Mouse (Mus musculus): Measurements from ENCODE around the gene Cabp1.

Cabp1 gene

DNA sequence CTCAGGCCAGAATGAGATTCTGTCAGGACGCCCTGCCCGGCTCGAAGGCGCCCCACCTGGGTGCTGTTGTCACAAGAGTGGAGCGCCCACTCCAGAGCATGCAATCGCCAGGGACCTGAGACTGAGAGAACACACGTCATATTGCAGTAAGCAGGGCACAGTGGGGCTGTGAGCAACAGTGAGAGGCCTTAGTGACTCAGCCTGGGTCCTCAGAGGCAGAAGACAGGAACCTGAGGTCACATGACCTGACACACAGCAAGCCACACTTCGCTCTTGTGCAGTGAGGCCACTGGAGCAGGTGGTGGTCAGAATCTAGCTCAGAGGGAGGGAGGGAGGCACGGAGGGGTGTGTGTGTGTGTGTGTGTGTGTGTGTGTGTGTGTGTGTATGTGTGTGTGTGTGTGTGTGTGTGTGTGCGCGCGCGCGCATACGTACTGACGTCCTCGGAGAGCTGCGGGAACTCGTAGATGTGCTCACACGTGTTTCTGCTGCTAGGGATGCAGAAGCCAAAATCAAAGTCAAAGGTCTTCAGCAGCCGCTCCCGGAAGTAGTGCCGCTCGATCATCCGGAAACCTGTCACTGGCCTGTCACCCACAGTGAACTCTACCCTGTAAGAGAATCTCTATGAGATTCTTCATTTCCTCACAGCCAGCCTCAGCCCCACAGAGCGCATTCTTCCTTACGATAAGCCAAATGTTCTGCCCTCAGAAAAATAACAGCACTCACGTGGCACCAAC lies 67.4 kb downstream of the Cabp1 start:
- peak; percentile 41 for DNase-seq (ENCODE audit: low read depth, low spot score)

DNA sequence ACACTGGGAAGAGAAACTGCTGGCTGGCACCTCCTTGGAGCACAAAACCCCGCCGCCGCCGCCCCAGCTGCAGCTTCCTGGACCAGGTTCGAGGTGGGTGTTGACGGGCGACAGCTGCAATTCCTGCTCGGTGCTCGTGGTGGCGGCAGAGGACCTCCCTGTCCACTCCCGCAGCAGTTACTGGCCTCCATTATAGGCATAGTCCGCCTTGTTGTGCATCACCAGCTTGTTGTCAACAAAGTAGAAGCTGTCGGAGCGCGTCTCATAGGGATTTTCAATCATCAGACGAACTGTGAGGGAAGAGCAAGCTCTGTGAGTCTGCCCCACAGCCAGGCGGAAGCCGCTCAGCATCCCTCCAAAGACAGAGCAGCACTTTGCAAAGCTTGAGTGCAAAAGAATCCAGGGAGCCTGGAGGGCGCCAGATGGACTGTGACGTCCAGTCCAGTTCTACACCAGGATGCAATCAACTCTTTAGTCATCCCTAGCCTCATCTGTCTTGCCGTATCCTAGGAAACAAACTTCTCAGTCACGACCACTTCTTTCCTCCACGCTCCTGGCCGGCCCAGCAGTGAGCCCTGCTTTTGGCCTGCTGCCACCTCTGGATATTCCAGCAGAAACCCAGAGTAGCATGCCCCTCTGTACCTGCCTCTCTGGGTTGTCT lies 68.8 kb downstream of the Cabp1 start:
- peak; percentile 90 for DNase-seq (ENCODE audit: low read depth, low spot score)

DNA sequence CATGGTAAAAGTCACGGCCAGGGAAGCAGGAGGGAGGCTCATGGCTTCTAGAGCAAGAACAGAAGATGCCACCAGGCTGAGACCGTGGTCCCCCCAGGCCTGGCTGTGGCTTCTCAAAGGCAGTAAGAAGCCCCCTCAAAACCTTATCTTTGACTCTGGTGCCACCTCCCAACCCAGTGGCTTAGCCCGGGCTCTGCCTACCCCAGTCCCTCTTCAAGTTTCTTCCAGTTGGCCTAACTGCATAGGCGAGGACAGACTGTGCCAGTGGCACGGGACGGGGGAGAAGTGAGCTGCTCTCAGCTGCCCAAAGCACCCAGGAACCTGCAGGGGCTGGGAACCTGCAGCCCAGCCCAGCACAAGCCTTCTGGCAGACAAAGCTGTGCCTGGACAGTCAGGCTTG lies 69.5 kb downstream of the Cabp1 start:
- DNase-seq (ENCODE audit: low read depth, low spot score), result no peak

DNA sequence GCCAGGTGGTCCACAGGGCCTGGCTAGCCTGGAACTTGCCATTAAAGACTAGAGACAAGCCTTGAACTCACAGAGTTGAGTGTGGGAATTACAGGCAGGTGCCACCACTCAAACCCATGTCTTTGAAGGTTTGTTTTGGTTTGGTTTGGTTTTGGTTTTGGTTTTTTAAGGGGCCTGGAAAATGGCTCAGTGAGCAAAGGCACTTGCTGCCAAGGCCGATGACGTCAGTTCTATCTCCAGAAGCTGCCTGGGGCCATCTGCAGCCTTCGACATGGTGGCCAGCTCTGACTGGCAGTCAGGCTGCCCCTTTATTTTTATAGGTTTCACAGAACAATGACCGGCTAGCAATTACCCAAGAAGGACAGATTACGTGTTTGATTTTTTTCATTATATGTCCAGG lies 73.2 kb downstream of the Cabp1 start:
- DNase-seq (ENCODE audit: low read depth, low spot score), result peak; percentile 59

DNA sequence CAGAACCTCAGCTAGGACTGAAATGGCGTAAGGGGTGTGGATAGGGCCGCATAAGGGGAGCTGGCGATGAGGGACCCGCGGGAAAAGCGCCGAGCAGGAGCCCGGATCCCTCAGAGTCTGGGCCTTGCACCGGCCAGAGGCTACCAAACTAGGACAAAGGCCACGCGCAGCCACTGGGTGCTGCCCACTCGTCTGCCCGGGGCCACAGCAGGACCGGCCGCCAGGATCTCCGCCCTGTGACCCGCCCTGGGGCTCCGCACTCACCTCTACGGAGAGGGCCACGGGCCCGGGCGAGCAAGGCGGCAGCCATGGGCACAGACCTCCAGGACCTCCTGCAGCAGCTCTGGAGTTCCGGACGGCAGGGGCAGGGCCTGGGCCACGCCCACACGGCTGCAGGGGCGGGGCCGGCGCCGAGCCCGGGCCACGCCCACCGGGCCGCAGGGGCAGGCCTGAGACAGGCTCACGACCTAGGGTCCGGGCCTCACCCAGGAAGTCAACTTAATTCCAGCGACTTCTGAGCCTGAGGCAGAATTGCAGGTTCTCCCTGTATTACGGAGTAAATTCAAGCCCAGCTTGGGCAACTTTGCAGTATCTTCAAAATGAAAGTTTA lies 75.1 kb downstream of the Cabp1 start, which contains the start of gene Acads:
Gene Acads (minus strand): TSS at position 386 of the 610 bp plus-strand sequence.
- DNase-seq (ENCODE audit: low read depth, low spot score), result peak; percentile 82
